Mouse (Mus musculus) kidney, postnatal 4 days (tissue): ENCODE data around the gene Nt5c2.

Experiments
- DNase-seq, 2 experiments: peaks; one replicate each; pipeline ENCODE4 v3.0.0; 2021; ENCODE audit warnings: mixed read lengths in 2 of 2

Nt5c2 gene

DNA sequence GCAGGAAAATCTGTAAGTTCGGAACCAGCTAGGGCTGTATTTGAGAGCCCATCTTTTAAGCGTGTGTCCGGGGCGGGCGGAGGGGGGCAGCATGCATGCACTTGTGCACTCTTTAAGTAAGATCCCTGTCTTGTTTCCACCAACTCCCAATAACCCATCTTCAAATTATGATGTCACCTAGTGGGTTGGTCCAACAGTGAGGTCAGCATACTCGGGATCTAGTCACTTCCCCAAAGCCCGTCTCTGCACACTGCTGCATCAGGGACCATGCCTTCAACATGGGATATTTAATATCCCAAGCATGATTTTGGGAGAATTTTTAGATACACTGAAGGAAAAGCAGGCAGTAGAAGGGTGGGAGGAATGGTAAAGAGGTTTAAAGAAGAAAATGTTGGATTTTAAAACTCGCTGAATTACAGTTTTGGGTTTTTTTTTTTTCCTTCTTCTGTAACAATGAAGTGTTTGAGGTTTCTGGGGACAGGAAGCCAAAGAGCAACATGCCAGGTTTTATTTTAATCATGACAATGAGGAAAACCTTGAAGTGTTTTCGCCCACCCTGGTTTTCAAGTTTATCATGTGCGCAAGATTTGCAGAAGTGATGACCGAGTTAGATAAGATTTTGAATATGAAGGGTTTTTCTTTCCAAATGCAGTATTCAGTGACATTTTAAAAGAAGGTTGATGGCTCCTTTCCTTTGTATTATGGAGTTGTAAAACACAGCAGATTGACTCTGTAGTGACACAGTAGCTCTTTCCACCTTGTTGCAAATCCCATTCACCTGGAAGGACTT is 177.5 kb downstream of the Nt5c2 start:
- no peak for DNase-seq

- no peak for DNase-seq
Observed at GRCm38 (mm10) chr19:46836085-46836484, 178.9 kb downstream of the Nt5c2 start.

DNA sequence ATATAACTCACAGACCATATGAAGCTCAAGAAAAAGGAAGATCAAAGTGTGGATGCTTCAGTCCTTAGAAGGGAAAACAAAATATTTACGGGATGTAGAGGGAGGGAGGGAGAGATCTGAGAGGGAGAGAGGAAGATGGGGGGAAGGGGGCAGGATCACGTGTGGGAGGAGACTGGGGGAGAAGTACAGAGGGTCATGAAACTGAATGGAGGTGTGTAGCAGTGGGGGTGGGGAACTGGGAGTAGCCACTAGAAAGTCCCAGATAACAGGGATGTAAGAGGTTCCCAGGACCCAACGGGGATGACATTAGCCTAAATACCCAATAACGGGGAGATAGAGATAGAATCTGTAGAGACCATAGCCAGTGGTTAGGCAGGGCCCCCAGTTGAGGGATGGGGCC is 179.6 kb downstream of the Nt5c2 start:
- no peak for DNase-seq

- no peak for DNase-seq
Observed at GRCm38 (mm10) chr19:46834301-46834700, 180.7 kb downstream of the Nt5c2 start.
